Mouse (Mus musculus) heart, postnatal 0 days (tissue): ENCODE measurements around the gene Serpina3i.

Experiments used
- CTCF ChIP-seq: IDR thresholded peaks from 2 replicates; pipeline ENCODE4 v1.5.1; 2016; ENCODE audit warnings: antibody characterized with exemption, control low read depth, low read depth
- EP300 ChIP-seq: IDR thresholded peaks from 2 replicates; pipeline ENCODE4 v1.6.1; 2016; ENCODE audit warnings: antibody characterized with exemption, low read depth

DNA sequence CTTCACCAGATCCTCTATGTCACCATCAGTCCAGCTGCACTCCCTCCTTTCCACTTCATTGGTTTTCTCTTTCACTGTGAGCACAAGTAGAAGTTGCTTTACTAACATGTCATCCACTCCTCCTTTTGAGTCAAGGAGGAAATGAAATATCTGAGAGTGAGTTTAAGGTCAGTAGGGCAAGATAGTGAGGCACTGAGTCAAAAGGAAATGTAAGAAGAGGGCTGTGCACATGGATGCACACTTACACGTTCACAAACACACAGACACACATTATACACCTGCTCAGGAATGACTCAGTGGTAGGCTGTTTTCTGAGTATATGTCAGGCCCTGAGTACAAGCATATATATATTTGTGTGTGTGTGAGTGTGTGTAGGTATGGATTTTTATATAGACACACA, 39.2 kb upstream of the Serpina3i start:
- no peak for TF ChIP-seq CTCF
- TF ChIP-seq EP300 = no peak
